8 mouse cellular contexts compared by ENCODE assay signal in the genomic region with DNA sequence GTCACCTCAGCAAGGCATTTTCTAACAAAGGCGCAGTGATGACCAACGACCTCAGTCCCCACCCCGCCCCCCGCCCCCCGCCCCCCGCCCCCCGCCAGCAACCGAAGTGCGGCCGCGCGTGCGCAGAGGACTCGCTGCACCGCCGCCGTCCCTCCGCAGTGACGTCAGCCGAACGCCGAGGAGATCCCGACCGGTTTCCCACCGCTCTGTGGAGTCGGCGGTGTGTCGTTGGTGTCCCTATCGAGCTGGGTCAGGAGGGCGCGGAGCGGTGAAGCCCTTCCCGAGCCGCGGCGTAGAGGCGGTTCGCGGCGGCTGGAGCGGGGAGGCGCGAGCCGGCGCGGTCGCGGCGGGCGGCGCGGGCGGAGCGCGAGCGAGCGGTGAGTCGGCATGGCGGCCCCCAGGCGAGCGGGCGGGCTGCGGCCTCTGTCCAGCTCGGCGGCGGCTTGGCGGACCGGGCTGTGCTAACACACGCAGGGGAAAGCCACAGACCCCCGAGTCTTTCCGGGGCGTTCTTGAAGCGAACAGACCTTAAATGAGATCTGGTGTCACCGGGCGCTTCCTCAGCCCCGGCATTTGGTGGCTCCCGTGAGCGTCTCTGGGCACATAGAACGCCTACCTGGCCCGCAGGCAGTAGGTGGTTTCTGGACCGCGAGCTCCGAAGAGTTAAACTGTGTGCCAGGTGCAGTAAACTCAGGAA. TPM values are rescaled to one million over a fixed set of nuclear protein-coding genes. Genes with fewer than 3 reads are reported as not detected.
DNase-seq lines count a peak whose midpoint lies in the region; ATAC-seq and TF ChIP-seq lines count a peak whose summit lies in the region.

Gene BC005561, plus strand, starts transcription at position 158 of the 697 bp plus-strand sequence.

- no peaks in the 10 kb centered on the region for H3K9me3 ChIP-seq in heart, embryonic 11.5 days (replicated peaks; ENCODE audit: control insufficient read depth, low read length)
- no peaks in the 10 kb centered on the region for H3K9me3 ChIP-seq in kidney, embryonic 16.5 days (ENCODE audit: low read length)

- H3K4me3 ChIP-seq in bone marrow macrophage, adult 2 months (ENCODE audit: insufficient read depth, low read length) = peak within 1 kb of the TSS; percentile 99
- H3K4me3 ChIP-seq in embryonic fibroblast, embryonic 13.5 days (ENCODE audit: insufficient read depth, low read length) = peak within 1 kb of the TSS; percentile 100
- H3K4me3 ChIP-seq in heart, embryonic 11.5 days (ENCODE audit: low read depth, low read length) = peak within 1 kb of the TSS; percentile 91
- peak within 1 kb of the TSS; percentile 93 for H3K4me3 ChIP-seq in kidney, embryonic 16.5 days (ENCODE audit: low read length)
- H3K4me3 ChIP-seq in liver, adult 2 months (ENCODE audit: insufficient read depth, low read depth, low read length) = peak within 1 kb of the TSS; percentile 80
- peak within 1 kb of the TSS; percentile 73 for H3K4me3 ChIP-seq in myocyte

- peak within 1 kb of the TSS; percentile 74 for H3K4me2 ChIP-seq in heart, embryonic 11.5 days
- peak within 1 kb of the TSS; percentile 78 for H3K4me2 ChIP-seq in kidney, embryonic 16.5 days (replicated peaks; ENCODE audit: low read depth, low read length)
- peak within 1 kb of the TSS; percentile 89 for H3K4me2 ChIP-seq in myocyte (ENCODE audit: low read depth)

- no peak for TF ChIP-seq CTCF in bone marrow macrophage, adult 2 months (IDR thresholded peaks at IDR 0.05; ENCODE audit: low read depth, low read length)
- no peak for TF ChIP-seq CTCF in embryonic fibroblast, embryonic 13.5 days (IDR thresholded peaks at IDR 0.05; ENCODE audit: borderline replicate concordance, insufficient read depth, low read length)
- no peak for TF ChIP-seq CTCF in liver, adult 2 months (IDR thresholded peaks at IDR 0.05; ENCODE audit: low read depth, low read length)

- WGBS in heart, embryonic 11.5 days (ENCODE audit: insufficient replicate concordance) = under 1% methylated on average over 53 of the region's 83 CpGs
- under 1% methylated on average over 47 of the region's 83 CpGs for WGBS in kidney, embryonic 16.5 days
- WGBS in liver, adult 2 months = 1% methylated on average over 83 of the region's 83 CpGs

- peak; percentile 83 for DNase-seq in A20 (ENCODE audit: low read depth, low spot score)
- peak; percentile 65 for DNase-seq in liver, adult 2 months (ENCODE audit: extremely low read depth, low read depth, low spot score)
- DNase-seq in splenic B cell, adult 2 months (ENCODE audit: low read depth, low spot score) = peak; percentile 80

- TF ChIP-seq POLR2A in bone marrow macrophage, adult 2 months (IDR thresholded peaks at IDR 0.05; ENCODE audit: borderline replicate concordance, low read depth, low read length) = no peak
- peak; percentile 78 for TF ChIP-seq POLR2A in embryonic fibroblast, embryonic 13.5 days (IDR thresholded peaks at IDR 0.05; ENCODE audit: low read depth, low read length)
- TF ChIP-seq POLR2A in liver, adult 2 months (IDR thresholded peaks at IDR 0.05; ENCODE audit: extremely low read depth, insufficient read depth, low read length) = peak; percentile 65
- TF ChIP-seq POLR2A in myocyte (IDR thresholded peaks at IDR 0.05; ENCODE audit: insufficient read length, low read depth) = peak; percentile 74

- no peaks in the 10 kb centered on the region for H3K27me3 ChIP-seq in heart, embryonic 11.5 days (ENCODE audit: control insufficient read depth, insufficient read depth, low read length)
- no peaks in the 10 kb centered on the region for H3K27me3 ChIP-seq in kidney, embryonic 16.5 days (ENCODE audit: insufficient read depth, low read length)
- no peaks in the 10 kb centered on the region for H3K27me3 ChIP-seq in liver, adult 2 months (ENCODE audit: control insufficient read depth, insufficient read depth, low read length)
- H3K27me3 ChIP-seq in myocyte (ENCODE audit: control insufficient read depth, insufficient read depth, insufficient read length) = no peaks in the 10 kb centered on the region
- no peaks in the 10 kb centered on the region for H3K27me3 ChIP-seq in splenic B cell, adult 2 months (ENCODE audit: control insufficient read depth, insufficient read depth, low read length, poor library complexity, severe bottlenecking)

- peak within 1 kb of the TSS; percentile 92 for H3K9ac ChIP-seq in heart, embryonic 11.5 days (ENCODE audit: low read depth, low read length)
- peak within 1 kb of the TSS; percentile 93 for H3K9ac ChIP-seq in kidney, embryonic 16.5 days (replicated peaks; ENCODE audit: low read length)
- peak within 1 kb of the TSS; percentile 97 for H3K9ac ChIP-seq in liver, adult 2 months (ENCODE audit: low read depth, low read length)

- ATAC-seq in heart, embryonic 11.5 days (replicated peaks; ENCODE audit: insufficient number of reproducible peaks, low FRiP score, low TSS enrichment) = peak; percentile 88
- peak; percentile 94 for ATAC-seq in kidney, embryonic 16.5 days (ENCODE audit: low FRiP score, low TSS enrichment)

- peak within 1 kb of the TSS; percentile 55 for H3K27ac ChIP-seq in bone marrow macrophage, adult 2 months (ENCODE audit: insufficient read depth, low read depth, low read length)
- H3K27ac ChIP-seq in embryonic fibroblast, embryonic 13.5 days (ENCODE audit: insufficient read depth, low read length) = peak within 1 kb of the TSS; percentile 74
- H3K27ac ChIP-seq in heart, embryonic 11.5 days (ENCODE audit: low read depth, low read length) = peak within 1 kb of the TSS; percentile 88
- peak within 1 kb of the TSS; percentile 93 for H3K27ac ChIP-seq in kidney, embryonic 16.5 days (ENCODE audit: low read length)
- H3K27ac ChIP-seq in liver, adult 2 months (replicated peaks; ENCODE audit: insufficient read depth, low read depth, low read length) = peak within 1 kb of the TSS; percentile 78

- H3ac ChIP-seq in myocyte (ENCODE audit: control insufficient read depth, insufficient read length) = peak within 1 kb of the TSS; percentile 94

- H3K4me1 ChIP-seq in bone marrow macrophage, adult 2 months (ENCODE audit: control insufficient read depth, insufficient read depth, low read length) = no peaks in the 10 kb centered on the region; the same call in 1 of the 2 replicates
- no peaks in the 10 kb centered on the region; the same call in 1 of the 2 replicates for H3K4me1 ChIP-seq in embryonic fibroblast, embryonic 13.5 days (ENCODE audit: control insufficient read depth, insufficient read depth, low read length)
- H3K4me1 ChIP-seq in heart, embryonic 11.5 days (ENCODE audit: control insufficient read depth, insufficient read depth, low read length) = peaks cover 8% of the 10 kb centered on the region; the same call in 1 of the 2 replicates
- peaks cover 11% of the 10 kb centered on the region for H3K4me1 ChIP-seq in kidney, embryonic 16.5 days (ENCODE audit: insufficient read depth, low read length)
- H3K4me1 ChIP-seq in liver, adult 2 months (ENCODE audit: control insufficient read depth, insufficient read depth, low read length) = peaks cover 7% of the 10 kb centered on the region

- H3K36me3 ChIP-seq in heart, embryonic 11.5 days (ENCODE audit: control insufficient read depth, insufficient read depth, low read length) = no peaks in the 10 kb centered on the region
- H3K36me3 ChIP-seq in kidney, embryonic 16.5 days (ENCODE audit: insufficient read depth, low read length) = peaks cover 28% of the 10 kb centered on the region
- H3K36me3 ChIP-seq in liver, adult 2 months (ENCODE audit: control insufficient read depth, insufficient read depth, low read length) = peaks cover 7% of the 10 kb centered on the region
- no peaks in the 10 kb centered on the region for H3K36me3 ChIP-seq in myocyte (ENCODE audit: control insufficient read depth, insufficient read depth)
- H3K36me3 ChIP-seq in splenic B cell, adult 2 months (ENCODE audit: control insufficient read depth, insufficient read depth, low read length, poor library complexity, severe bottlenecking) = no peaks in the 10 kb centered on the region

- peaks cover 5% of the 10 kb centered on the region for H3K79me2 ChIP-seq in liver, adult 2 months (ENCODE audit: control insufficient read depth, insufficient read depth, low read length)
- H3K79me2 ChIP-seq in myocyte (ENCODE audit: control insufficient read depth, insufficient read depth) = peaks cover 18% of the 10 kb centered on the region

TF ChIP-seq in myocyte, 11 proteins besides CTCF, POLR2A, EP300 and RAD21:
- no peak for TF ChIP-seq REST (IDR thresholded peaks at IDR 0.05; ENCODE audit: insufficient read depth, insufficient read length)
- TF ChIP-seq POLR2AphosphoS2 (IDR thresholded peaks at IDR 0.05; ENCODE audit: insufficient read length, low read depth) = peak; percentile 77

RNA-seq across cellular contexts. Expression of gene BC005561, which starts in this region (rescaled TPM):
- 3.7 and 3.9 TPM in 2 replicates for polyA plus RNA-seq in bone marrow macrophage, adult 2 months (2012; ENCODE audit: insufficient read depth, insufficient read length, missing spikeins)
- polyA plus RNA-seq in embryonic fibroblast, embryonic 13.5 days (2011; ENCODE audit: insufficient read length, low read depth, missing spikeins) = 6.5 and 7.2 TPM in 2 replicates
- polyA plus RNA-seq in heart, embryonic 11.5 days (2014; fragmentation: Nextera tagmentation; extraction: Ambion mirVana) = 9.2 and 9.9 TPM in 2 replicates
- 11.1 and 12.5 TPM in 2 replicates for polyA plus RNA-seq in kidney, embryonic 16.5 days (2015; fragmentation: Nextera tagmentation; extraction: Ambion mirVana)
- 6.7 and 7.5 TPM in 2 replicates for total RNA-seq in liver, adult 2 months (2014; rRNA removed)
- 1.1 and 1.4 TPM in 2 replicates for polyA plus RNA-seq in liver, adult 2 months (2012; rRNA removed)
- polyA plus RNA-seq in myocyte (2012; fragmentation: generic; extraction: Trizol) = 0.95 TPM

Comparison
In these comparisons a context has a peak if more than half of its experiments do, and no peak if none do; other contexts are left out.
1. Peak in every context shown above with its lines: DNase-seq, ATAC-seq, H3K4me3 ChIP-seq and H3K27ac ChIP-seq.